Comparison of ENCODE assay signal across 7 mouse cellular contexts in the genomic region with DNA sequence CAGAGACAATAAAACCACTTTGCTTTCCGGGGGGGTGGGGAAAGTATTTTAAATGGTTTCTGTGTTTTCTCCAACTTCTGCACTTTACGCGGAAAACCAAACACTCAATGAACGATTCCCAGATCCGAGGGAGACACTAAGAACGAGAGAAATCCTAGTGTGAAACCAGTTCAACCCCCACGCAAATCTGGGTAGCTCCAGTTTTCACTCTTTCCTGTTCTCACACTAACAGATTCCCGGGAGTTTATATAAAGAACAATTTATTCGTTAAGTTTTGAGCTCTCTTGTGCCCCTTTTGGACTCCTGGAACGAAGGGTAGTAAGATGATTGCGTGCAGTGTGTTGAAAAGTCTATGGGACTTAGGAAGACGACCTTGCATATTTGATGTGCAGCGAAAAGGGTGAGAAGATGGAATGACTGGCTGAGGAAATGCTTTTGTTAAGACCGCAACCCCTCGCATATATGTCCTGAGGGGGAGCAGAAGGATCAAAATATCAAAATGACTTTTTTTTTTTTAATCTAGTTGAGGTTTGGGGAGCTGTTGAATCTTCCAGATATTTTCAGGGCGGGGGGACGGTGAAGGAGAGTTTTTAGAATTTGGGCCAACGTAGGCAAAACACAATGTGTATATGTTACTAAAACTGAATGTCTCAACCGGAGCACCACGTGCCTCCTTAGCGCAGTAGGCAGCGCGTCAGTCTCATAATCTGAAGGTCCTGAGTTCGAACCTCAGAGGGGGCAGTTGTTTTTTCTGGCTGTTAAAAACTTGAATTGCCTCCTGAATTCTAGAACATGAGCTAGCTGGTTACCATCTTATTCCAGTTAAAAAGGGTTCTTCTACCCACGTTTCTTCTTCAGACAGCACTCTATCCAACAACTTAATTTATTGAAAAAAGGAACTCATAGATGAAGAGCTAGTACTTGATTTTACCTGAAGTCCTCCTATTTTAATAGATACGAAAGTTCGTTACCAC. TPM values are rescaled to one million over a fixed set of nuclear protein-coding genes. Genes with fewer than 3 reads are reported as not detected.
DNase-seq lines count a peak whose midpoint lies in the region; ATAC-seq lines count a peak whose summit lies in the region.

No protein-coding gene starts in this region.

- peak; percentile 85 for DNase-seq in adipocyte (ENCODE audit: low spot score)
- DNase-seq in cerebellum, postnatal 36 days = peak; percentile 76 to 85
- DNase-seq in gastrocnemius, adult 18-20 months (ENCODE audit: low spot score) = peak; percentile 80
- DNase-seq in left cerebral cortex, postnatal 10 days (ENCODE audit: extremely low spot score in 1 of 2, low spot score in 2 of 2) = peak; percentile 70 to 81
- DNase-seq in right cerebral cortex, postnatal 36 days (ENCODE audit: low spot score in 2 of 2) = peak; percentile 70 to 75

- H3K36me3 ChIP-seq in hindbrain, embryonic 15.5 days = no peaks in the 10 kb centered on the region
- no peaks in the 10 kb centered on the region for H3K36me3 ChIP-seq in megakaryocyte, embryonic 14.5 days (replicated peaks; ENCODE audit: low read length)

- ATAC-seq in hindbrain, embryonic 15.5 days (ENCODE audit: low FRiP score, low read depth) = peak; percentile 52

- peaks cover 16% of the 10 kb centered on the region for H3K4me1 ChIP-seq in hindbrain, embryonic 15.5 days (replicated peaks)
- H3K4me1 ChIP-seq in megakaryocyte, embryonic 14.5 days = peaks cover 31% of the 10 kb centered on the region

- H3K27ac ChIP-seq in hindbrain, embryonic 15.5 days (replicated peaks) = peak overlapping the region; percentile 63

- no peaks in the 10 kb centered on the region for H3K27me3 ChIP-seq in hindbrain, embryonic 15.5 days
- H3K27me3 ChIP-seq in megakaryocyte, embryonic 14.5 days (replicated peaks) = peaks cover 7% of the 10 kb centered on the region

- peak overlapping the region; percentile 98 for H3K4me2 ChIP-seq in hindbrain, embryonic 15.5 days

- intact Hi-C loops in left cerebral cortex, postnatal 10 days (cut with DNase I) = no loop called here

- WGBS in hindbrain, embryonic 15.5 days = under 1% methylated on average over 27 of the region's 27 CpGs

- no peaks in the 10 kb centered on the region for H3K9me3 ChIP-seq in hindbrain, embryonic 15.5 days
- H3K9me3 ChIP-seq in megakaryocyte, embryonic 14.5 days = no peaks in the 10 kb centered on the region

- peak overlapping the region; percentile 15 for H3K9ac ChIP-seq in hindbrain, embryonic 15.5 days

- peak overlapping the region; percentile 64 for H3K4me3 ChIP-seq in hindbrain, embryonic 15.5 days
- H3K4me3 ChIP-seq in megakaryocyte, embryonic 14.5 days (replicated peaks) = peak overlapping the region; percentile 96

RNA-seq across cellular contexts. Expression of gene Trim27, which starts 12.0 kb away (rescaled TPM):
- total RNA-seq in gastrocnemius, adult 18-20 months (2021) = 10 to 100 TPM; 21.0 to 22.0 TPM
- 84.3 and 84.8 TPM in 2 replicates for polyA plus RNA-seq in hindbrain, embryonic 15.5 days (2015; fragmentation: Nextera tagmentation; extraction: Ambion mirVana)
- total RNA-seq in left cerebral cortex, postnatal 10 days (2021) = 10 to 100 TPM; 43.1 to 45.0 TPM
- 63.6 and 88.3 TPM in 2 replicates for polyA plus RNA-seq in megakaryocyte, embryonic 14.5 days (2012; ENCODE audit: insufficient read depth, low replicate concordance)

RNA-seq across cellular contexts. Expression of gene Olfr1368, which starts 21.6 kb away (rescaled TPM):
- not detected for total RNA-seq in gastrocnemius, adult 18-20 months (2021)
- polyA plus RNA-seq in hindbrain, embryonic 15.5 days (2015; fragmentation: Nextera tagmentation; extraction: Ambion mirVana) = not detected in 2 replicates
- total RNA-seq in left cerebral cortex, postnatal 10 days (2021) = not detected
- polyA plus RNA-seq in megakaryocyte, embryonic 14.5 days (2012; ENCODE audit: insufficient read depth, low replicate concordance) = not detected in 2 replicates

RNA-seq across cellular contexts. Expression of gene Olfr263, which starts 37.8 kb away (rescaled TPM):
- total RNA-seq in gastrocnemius, adult 18-20 months (2021) = not detected
- not detected in 2 replicates for polyA plus RNA-seq in hindbrain, embryonic 15.5 days (2015; fragmentation: Nextera tagmentation; extraction: Ambion mirVana)
- not detected for total RNA-seq in left cerebral cortex, postnatal 10 days (2021)
- not detected in 2 replicates for polyA plus RNA-seq in megakaryocyte, embryonic 14.5 days (2012; ENCODE audit: insufficient read depth, low replicate concordance)

RNA-seq across cellular contexts. Expression of gene Olfr1369-ps1, which starts 55.9 kb away (rescaled TPM):
- total RNA-seq in gastrocnemius, adult 18-20 months (2021) = not detected
- 0.05 TPM in 1 of 2 replicates, not detected in the other for polyA plus RNA-seq in hindbrain, embryonic 15.5 days (2015; fragmentation: Nextera tagmentation; extraction: Ambion mirVana)
- not detected for total RNA-seq in left cerebral cortex, postnatal 10 days (2021)
- not detected in 2 replicates for polyA plus RNA-seq in megakaryocyte, embryonic 14.5 days (2012; ENCODE audit: insufficient read depth, low replicate concordance)

Comparison
In these comparisons a context has a peak if more than half of its experiments do, and no peak if none do; other contexts are left out.
1. Peak in every context shown above with its lines: DNase-seq, ATAC-seq, H3K4me3 ChIP-seq and H3K27ac ChIP-seq.